Comparison of ENCODE assay signal across 7 mouse cellular contexts in the genomic region with DNA sequence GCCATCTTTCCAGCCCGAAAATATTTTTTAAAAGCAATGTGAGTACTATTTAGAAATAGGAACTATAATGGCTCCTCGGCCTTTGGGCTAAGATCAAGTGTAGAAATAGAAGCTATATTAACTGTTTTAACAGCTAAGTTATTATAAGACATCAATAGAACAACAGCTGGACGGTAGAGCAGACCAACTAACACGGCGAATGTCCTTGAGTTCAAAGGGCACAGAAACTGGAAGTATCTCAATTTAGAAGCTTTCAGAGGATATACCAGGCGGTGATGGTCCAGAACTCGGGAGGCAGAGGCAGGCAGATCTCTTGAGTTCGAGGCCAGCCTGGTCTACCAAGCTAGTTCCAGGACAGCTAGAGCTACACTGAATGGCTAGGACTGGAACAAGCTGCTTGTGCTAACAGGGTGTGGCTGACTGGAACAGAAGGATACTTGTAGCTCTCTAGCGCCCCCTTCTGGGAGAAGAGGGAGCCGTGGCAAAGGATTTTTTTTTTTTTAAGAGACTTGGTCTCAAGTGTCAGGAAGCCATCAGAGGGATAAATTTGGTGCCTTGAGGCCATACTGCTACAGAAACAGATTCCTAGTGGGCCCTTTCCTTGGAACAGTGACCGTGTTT. TPM values are rescaled to one million over a fixed set of nuclear protein-coding genes. Genes with fewer than 3 reads are reported as not detected.
DNase-seq lines count a peak whose midpoint lies in the region; ATAC-seq lines count a peak whose summit lies in the region.

No protein-coding gene starts in this region.

- H3K9me3 ChIP-seq in liver, embryonic 16.5 days (replicated peaks; ENCODE audit: control insufficient read depth, low read length): no peaks in the 10 kb centered on the region

- no peaks in the 10 kb centered on the region for H3K27me3 ChIP-seq in liver, embryonic 16.5 days (ENCODE audit: control insufficient read depth, insufficient read depth, low read depth, low read length)

- H3K4me2 ChIP-seq in liver, embryonic 16.5 days (ENCODE audit: low read depth, low read length): no peak overlapping the region

- H3K36me3 ChIP-seq in liver, embryonic 16.5 days (ENCODE audit: control insufficient read depth, insufficient read depth): peaks cover 12% of the 10 kb centered on the region

- peak; percentile 34 for ATAC-seq in liver, embryonic 16.5 days (ENCODE audit: low read depth)

- H3K4me3 ChIP-seq in liver, embryonic 16.5 days (ENCODE audit: low read depth, low read length): no peak overlapping the region

- peak; percentile 89 to 90 for DNase-seq in B cell, adult 2 months
- peak; percentile 91 for DNase-seq in ES-CJ7 (ENCODE audit: low read depth, low spot score)
- peak; percentile 88 for DNase-seq in c-Kit-positive CD71-positive TER-119-positive erythroid progenitor cells, embryonic 14.5 days (ENCODE audit: low spot score)
- peak; percentile 54 to 76 for DNase-seq in frontal cortex, postnatal 36 days (ENCODE audit: low spot score in 2 of 2)
- peak; percentile 60 for DNase-seq in kidney, postnatal 14 days
- DNase-seq in right cerebral cortex, adult 18-20 months: peak; percentile 68

- 0 out of 2 replicates have a peak overlapping the region, but pooled peaks have one; percentile 52 for H3K27ac ChIP-seq in liver, embryonic 16.5 days (ENCODE audit: low read length)

- H3K9ac ChIP-seq in liver, embryonic 16.5 days (ENCODE audit: low read depth, low read length): no peak overlapping the region

- 56% methylated on average over 11 of the region's 11 CpGs for WGBS in liver, embryonic 16.5 days (ENCODE audit: insufficient replicate concordance)

- peaks cover 40% of the 10 kb centered on the region for H3K4me1 ChIP-seq in liver, embryonic 16.5 days (ENCODE audit: control insufficient read depth, low read depth, low read length)

RNA-seq across cellular contexts. Expression of a gene that starts 39.9 kb away (rescaled TPM):
- 77.1 and 88.0 TPM in 2 replicates for polyA plus RNA-seq in liver, embryonic 16.5 days (2015; fragmentation: Nextera tagmentation; extraction: Ambion mirVana)
